Comparison of ENCODE assay signal across 25 mouse cellular contexts in the genomic region with DNA sequence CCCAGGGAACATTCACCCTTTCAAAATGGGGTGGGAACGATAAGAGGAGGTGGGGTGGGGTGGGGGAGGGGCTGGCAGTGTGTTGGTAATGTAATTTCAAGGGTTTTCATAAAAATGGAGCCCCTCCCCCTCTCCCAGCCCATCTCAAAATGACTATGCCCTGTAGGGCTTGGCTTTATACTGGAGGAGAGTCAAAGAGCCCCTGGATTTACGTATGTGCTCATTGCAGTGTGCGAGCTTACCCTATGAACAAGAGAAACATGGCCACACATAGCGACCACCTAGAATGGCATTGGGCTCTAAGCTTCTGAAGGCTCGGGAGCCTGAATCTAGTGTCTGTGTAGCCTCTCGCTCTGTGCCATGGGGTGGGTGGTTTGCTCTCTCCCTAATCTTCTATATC. TPM values are rescaled to one million over a fixed set of nuclear protein-coding genes. Genes with fewer than 3 reads are reported as not detected.
DNase-seq lines count a peak whose midpoint lies in the region; ATAC-seq lines count a peak whose summit lies in the region.
"Had no signal": no experiment of that assay in that cellular context is flagged by ENCODE, and none has a peak within 500 bp of the region (broad histone marks: within the 10 kb centered on the region; RNA-seq: fewer than 3 reads in every experiment).

No protein-coding gene starts in this region.

- H3K9me3 ChIP-seq in forebrain, embryonic 15.5 days, result no peaks in the 10 kb centered on the region
- H3K9me3 ChIP-seq in forebrain, embryonic 12.5 days, result no peaks in the 10 kb centered on the region
- H3K9me3 ChIP-seq in midbrain, embryonic 12.5 days, result no peaks in the 10 kb centered on the region
- H3K9me3 ChIP-seq in midbrain, embryonic 11.5 days (ENCODE audit: control insufficient read depth, low read length), result no peaks in the 10 kb centered on the region
- no peaks in the 10 kb centered on the region for H3K9me3 ChIP-seq in neural tube, embryonic 15.5 days (replicated peaks)
- H3K9me3 ChIP-seq: embryonic facial prominence, embryonic 15.5 days; liver, embryonic 15.5 days; lung, embryonic 15.5 days had no signal

- no peaks in the 10 kb centered on the region for H3K36me3 ChIP-seq in forebrain, embryonic 15.5 days
- H3K36me3 ChIP-seq in forebrain, embryonic 12.5 days (replicated peaks), result 0 out of 2 replicates have a peak, but pooled peaks cover 3% of the 10 kb centered on the region
- H3K36me3 ChIP-seq in midbrain, embryonic 12.5 days, result no peaks in the 10 kb centered on the region
- no peaks in the 10 kb centered on the region for H3K36me3 ChIP-seq in midbrain, embryonic 11.5 days (ENCODE audit: control insufficient read depth, insufficient read depth, low read length)
- no peaks in the 10 kb centered on the region for H3K36me3 ChIP-seq in macrophage (ENCODE audit: inconsistent target)
- no peaks in the 10 kb centered on the region for H3K36me3 ChIP-seq in neural tube, embryonic 15.5 days
- H3K36me3 ChIP-seq: embryonic facial prominence, embryonic 15.5 days; liver, embryonic 15.5 days; lung, embryonic 15.5 days had no signal

- H3K4me1 ChIP-seq in forebrain, embryonic 15.5 days, result peaks cover 16% of the 10 kb centered on the region
- H3K4me1 ChIP-seq in forebrain, embryonic 12.5 days, result peaks cover 18% of the 10 kb centered on the region
- peaks cover 18% of the 10 kb centered on the region for H3K4me1 ChIP-seq in midbrain, embryonic 12.5 days
- H3K4me1 ChIP-seq in midbrain, embryonic 11.5 days (ENCODE audit: control insufficient read depth, insufficient read depth, low read length), result no peaks in the 10 kb centered on the region
- peaks cover 20% of the 10 kb centered on the region for H3K4me1 ChIP-seq in neural tube, embryonic 15.5 days
- H3K4me1 ChIP-seq: liver, embryonic 15.5 days had no signal

- no peak overlapping the region for H3K9ac ChIP-seq in forebrain, embryonic 15.5 days (replicated peaks)
- H3K9ac ChIP-seq in forebrain, embryonic 12.5 days, result no peak overlapping the region
- no peak overlapping the region for H3K9ac ChIP-seq in midbrain, embryonic 12.5 days (replicated peaks)
- no peak overlapping the region for H3K9ac ChIP-seq in midbrain, embryonic 11.5 days (ENCODE audit: low read length)
- no peak overlapping the region for H3K9ac ChIP-seq in neural tube, embryonic 15.5 days (replicated peaks)
- H3K9ac ChIP-seq: embryonic facial prominence, embryonic 15.5 days; liver, embryonic 15.5 days; lung, embryonic 15.5 days had no signal

- H3K27me3 ChIP-seq in forebrain, embryonic 15.5 days, result no peaks in the 10 kb centered on the region
- H3K27me3 ChIP-seq in forebrain, embryonic 12.5 days, result no peaks in the 10 kb centered on the region
- H3K27me3 ChIP-seq in midbrain, embryonic 12.5 days, result no peaks in the 10 kb centered on the region
- no peaks in the 10 kb centered on the region for H3K27me3 ChIP-seq in midbrain, embryonic 11.5 days (ENCODE audit: control insufficient read depth, insufficient read depth, low read length)
- H3K27me3 ChIP-seq in neural tube, embryonic 15.5 days (replicated peaks), result no peaks in the 10 kb centered on the region; the same call in 1 of the 2 replicates
- H3K27me3 ChIP-seq: embryonic facial prominence, embryonic 15.5 days; lung, embryonic 15.5 days had no signal

- ATAC-seq in forebrain, embryonic 15.5 days (replicated peaks), result no peak
- no peak for ATAC-seq in forebrain, embryonic 12.5 days (ENCODE audit: low FRiP score)
- ATAC-seq in midbrain, embryonic 12.5 days (ENCODE audit: low FRiP score, low read depth), result no peak
- ATAC-seq in midbrain, embryonic 11.5 days (ENCODE audit: low FRiP score), result no peak
- ATAC-seq in neural tube, embryonic 15.5 days (ENCODE audit: low FRiP score), result no peak
- ATAC-seq: intestine, postnatal 0 days had no signal

- WGBS in forebrain, embryonic 15.5 days, result 74% methylated on average over 6 of the region's 6 CpGs
- WGBS in forebrain, embryonic 12.5 days, result 73% methylated on average over 6 of the region's 6 CpGs
- 84% methylated on average over 6 of the region's 6 CpGs for WGBS in midbrain, embryonic 12.5 days
- 88% methylated on average over 6 of the region's 6 CpGs for WGBS in midbrain, embryonic 11.5 days
- 95% methylated on average over 6 of the region's 6 CpGs for WGBS in macrophage (ENCODE audit: missing documents)
- 78% methylated on average over 6 of the region's 6 CpGs for WGBS in neural tube, embryonic 15.5 days

- H3K27ac ChIP-seq in forebrain, embryonic 15.5 days (replicated peaks), result peak overlapping the region; percentile 67
- no peak overlapping the region for H3K27ac ChIP-seq in forebrain, embryonic 12.5 days
- H3K27ac ChIP-seq in midbrain, embryonic 12.5 days (replicated peaks), result peak overlapping the region; percentile 75
- H3K27ac ChIP-seq in midbrain, embryonic 11.5 days (ENCODE audit: low read depth, low read length), result no peak overlapping the region
- H3K27ac ChIP-seq in macrophage, result peak overlapping the region; percentile 90
- 0 out of 2 replicates have a peak overlapping the region, but pooled peaks have one; percentile 42 for H3K27ac ChIP-seq in neural tube, embryonic 15.5 days (replicated peaks)
- H3K27ac ChIP-seq: kidney, postnatal 0 days; liver, embryonic 15.5 days; lung, embryonic 15.5 days had no signal

- H3K79me2 ChIP-seq in macrophage (ENCODE audit: inconsistent target), result no peaks in the 10 kb centered on the region

- H3K4me3 ChIP-seq in forebrain, embryonic 15.5 days, result no peak overlapping the region
- no peak overlapping the region for H3K4me3 ChIP-seq in forebrain, embryonic 12.5 days (replicated peaks)
- no peak overlapping the region for H3K4me3 ChIP-seq in midbrain, embryonic 12.5 days
- H3K4me3 ChIP-seq in midbrain, embryonic 11.5 days (ENCODE audit: low read depth, low read length), result no peak overlapping the region
- H3K4me3 ChIP-seq in macrophage (ENCODE audit: inconsistent target), result no peak overlapping the region
- no peak overlapping the region for H3K4me3 ChIP-seq in neural tube, embryonic 15.5 days (replicated peaks)
- H3K4me3 ChIP-seq: embryonic facial prominence, embryonic 15.5 days; liver, embryonic 15.5 days; lung, embryonic 15.5 days had no signal

- H3K4me2 ChIP-seq in forebrain, embryonic 15.5 days (replicated peaks), result no peak overlapping the region
- H3K4me2 ChIP-seq in forebrain, embryonic 12.5 days, result no peak overlapping the region
- H3K4me2 ChIP-seq in midbrain, embryonic 12.5 days (replicated peaks), result no peak overlapping the region
- no peak overlapping the region for H3K4me2 ChIP-seq in midbrain, embryonic 11.5 days
- H3K4me2 ChIP-seq in neural tube, embryonic 15.5 days, result no peak overlapping the region
- H3K4me2 ChIP-seq: embryonic facial prominence, embryonic 15.5 days; heart, embryonic 11.5 days; liver, embryonic 15.5 days; lung, embryonic 15.5 days had no signal

- no peak for DNase-seq in midbrain, embryonic 11.5 days (ENCODE audit: low spot score, missing footprints)
- no peak for DNase-seq in ovary, postnatal 10 days (ENCODE audit: low spot score)
- DNase-seq: adrenal gland, postnatal 14 days; cerebellum, adult 8-10 months; gastrocnemius, postnatal 10 days; layer of hippocampus, adult 9-11 months; left cerebral cortex, postnatal 4 days; liver; lung, postnatal 36 days; retina, postnatal 1 day; right cerebral cortex, postnatal 25 days; spleen, adult 18-20 months had no signal

RNA-seq across cellular contexts. Expression of gene Tox2, which starts 51.3 kb away (rescaled TPM):
- 18.1 and 19.7 TPM in 2 replicates for polyA plus RNA-seq in forebrain, embryonic 15.5 days (2015; fragmentation: Nextera tagmentation; extraction: Ambion mirVana)
- 27.2 and 31.6 TPM in 2 replicates for polyA plus RNA-seq in forebrain, embryonic 12.5 days (2016; fragmentation: Nextera tagmentation; extraction: Ambion mirVana)
- polyA plus RNA-seq in midbrain, embryonic 12.5 days (2016; fragmentation: Nextera tagmentation; extraction: Ambion mirVana), result 38.1 and 39.4 TPM in 2 replicates
- polyA plus RNA-seq in midbrain, embryonic 11.5 days (2014; fragmentation: Nextera tagmentation; extraction: Ambion mirVana), result 37.3 and 38.2 TPM in 2 replicates
- total RNA-seq in macrophage (2018; cell fraction: chromatin; rRNA removed), result 10 to 100 TPM in 1 of 26 experiments, 1 to 10 TPM in 13, under 1 TPM in 10, not detected in 2; 0.27 to 10.1 (median 1.9) TPM
- 10 to 100 TPM in 12 of 26 experiments, 1 to 10 TPM in 7, under 1 TPM in 7; 0.48 to 16.7 (median 5.1) TPM for total RNA-seq in macrophage (2018; cell fraction: cytosol; rRNA removed)
- 10 to 100 TPM in 2 of 26 experiments, 1 to 10 TPM in 14, under 1 TPM in 10; 0.17 to 24.0 (median 2.1) TPM for total RNA-seq in macrophage (2018; cell fraction: nucleus; rRNA removed)
- 3.5 to 13.8 TPM (median 11.2 TPM) in 3 replicates for polyA plus RNA-seq in macrophage (2018)
- 20.8 and 23.4 TPM in 2 replicates for polyA plus RNA-seq in neural tube, embryonic 15.5 days (2015; fragmentation: Nextera tagmentation; extraction: Ambion mirVana)
- total RNA-seq: granulocyte monocyte progenitor cell, adult 5-6 weeks; hematopoietic stem cell, adult 5-6 weeks had no signal

Comparison
In these comparisons a context has a peak if more than half of its experiments do, and no peak if none do; other contexts are left out.
1. H3K27ac ChIP-seq: peak in forebrain, embryonic 15.5 days (single experiment), midbrain, embryonic 12.5 days (single experiment), macrophage (single experiment) and neural tube, embryonic 15.5 days (single experiment); none in forebrain, embryonic 12.5 days (single experiment) and midbrain, embryonic 11.5 days (single experiment).